Mouse (Mus musculus) neural tube, embryonic 11.5 days (tissue): ENCODE results near the gene Smarca4. TPM values are rescaled to one million over a fixed set of nuclear protein-coding genes. Genes with fewer than 3 reads are reported as not detected.

Experiments
- ATAC-seq: fragments of 200-750 bp; cut with Nextera tagmentation; 2 replicates; pipeline ENCODE4 v1.8.0; 2017; ENCODE audit warnings: moderate number of reproducible peaks, mild to moderate bottlenecking, moderate TSS enrichment, moderate library complexity; ENCODE audit not compliant: insufficient read depth, low FRiP score, low TSS enrichment
- DNase-seq: peaks from one replicate; pipeline ENCODE4 v3.0.0-alpha.2; 2015; ENCODE audit warnings: low spot score
- H3K27ac ChIP-seq: fragments of 300-500 bp; sonication (generic); 2 replicates; pipeline ENCODE4 v1.5.1; 2014; ENCODE audit warnings: low read depth, mild to moderate bottlenecking, low read length
- H3K27me3 ChIP-seq: fragments of 300-500 bp; sonication (generic); 2 replicates; pipeline ENCODE4 v1.6.1; 2014; ENCODE audit warnings: mild to moderate bottlenecking, low read length, mixed read lengths; ENCODE audit not compliant: control insufficient read depth, insufficient read depth
- H3K36me3 ChIP-seq: fragments of 300-500 bp; sonication (generic); 2 replicates; pipeline ENCODE4 v1.6.1; 2014; ENCODE audit warnings: mild to moderate bottlenecking, low read length, moderate library complexity, mixed read lengths; ENCODE audit not compliant: control insufficient read depth, insufficient read depth
- H3K4me1 ChIP-seq: fragments of 300-500 bp; sonication (generic); 2 replicates; pipeline ENCODE4 v1.6.1; 2014; ENCODE audit warnings: low read length, mixed read lengths; ENCODE audit not compliant: control insufficient read depth, insufficient read depth
- H3K4me2 ChIP-seq: fragments of 300-500 bp; sonication (generic); 2 replicates; pipeline ENCODE4 v1.6.1; 2014; ENCODE audit warnings: low read depth, mild to moderate bottlenecking, moderate library complexity
- H3K4me3 ChIP-seq: fragments of 300-500 bp; sonication (generic); 2 replicates; pipeline ENCODE4 v1.5.1; 2014; ENCODE audit warnings: low read depth, low read length
- H3K9ac ChIP-seq: fragments of 300-500 bp; sonication (generic); 2 replicates; pipeline ENCODE4 v1.6.1; 2014; ENCODE audit warnings: mild to moderate bottlenecking, low read length
- H3K9me3 ChIP-seq: fragments of 300-500 bp; sonication (generic); 2 replicates; pipeline ENCODE4 v1.6.1; 2016; ENCODE audit warnings: low read length; ENCODE audit not compliant: control insufficient read depth
- WGBS: fragments of 180-500 bp; shearing (Covaris S2); extraction: QIAGEN DNeasy Blood & Tissue Kit; methylation state at CpG from one replicate; pipeline ENCODE4 v1.1.7; 2014; 5-methylcytosine and 5-hydroxymethylcytosine counted together
- polyA plus RNA-seq: library from polyadenylated mRNA; unstranded; fragments of >200 nt; fragmentation: Nextera tagmentation; extraction: Ambion mirVana; gene quantifications from 2 replicates; pipeline ENCODE4 v1.2.1, GENCODE M21; 2014

Smarca4 gene
- polyA plus RNA-seq, 1 experiment from 2014 or later: 175 TPM

DNA sequence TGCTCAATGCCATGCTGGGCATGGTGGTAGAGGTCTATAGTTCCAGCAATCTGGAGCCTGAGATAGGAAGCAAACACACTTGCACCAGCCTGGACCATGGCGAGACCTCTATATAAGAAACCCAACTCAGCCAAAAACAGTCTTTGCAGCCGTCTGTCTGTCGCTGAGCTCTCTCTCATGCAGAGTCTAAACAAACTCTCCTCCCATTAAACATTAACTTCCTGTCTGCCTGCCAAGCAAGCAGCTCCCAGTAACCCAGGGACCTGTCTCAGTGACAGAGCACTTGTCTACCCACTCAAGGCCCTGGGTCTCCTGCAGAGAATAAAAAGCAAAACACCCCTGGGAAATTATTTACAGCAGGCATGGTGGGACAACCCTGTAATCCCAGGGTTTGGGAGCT, 120.6 kb downstream of the Smarca4 start:
- DNase-seq: no peak
- H3K27ac ChIP-seq: no peak overlapping the region
- no peaks in the 10 kb centered on the region for H3K4me1 ChIP-seq
- no peak for ATAC-seq
- WGBS: 85% methylated on average over 3 of the region's 3 CpGs
- H3K4me2 ChIP-seq: no peak overlapping the region
- H3K27me3 ChIP-seq: no peaks in the 10 kb centered on the region
- no peak overlapping the region for H3K4me3 ChIP-seq
- peaks cover 59% of the 10 kb centered on the region for H3K36me3 ChIP-seq
- H3K9ac ChIP-seq: no peak overlapping the region
- no peaks in the 10 kb centered on the region for H3K9me3 ChIP-seq

DNA sequence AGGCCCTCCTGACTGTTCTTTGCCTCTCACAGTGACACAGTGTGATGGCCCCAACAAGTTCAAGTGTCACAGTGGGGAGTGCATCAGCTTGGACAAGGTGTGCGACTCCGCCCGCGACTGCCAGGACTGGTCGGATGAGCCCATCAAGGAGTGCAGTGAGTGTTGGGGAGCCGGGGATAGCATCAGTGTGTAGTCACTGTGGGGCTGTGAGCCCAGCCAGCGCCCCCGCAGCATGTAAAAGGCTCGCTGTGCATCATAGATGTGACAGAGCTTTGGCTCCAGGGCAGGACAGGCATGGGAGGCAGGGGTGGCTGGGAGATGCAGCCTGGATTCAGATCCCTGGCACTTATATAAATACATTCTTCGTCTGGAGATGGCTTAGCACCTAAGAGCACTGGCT, 121.2 kb downstream of the Smarca4 start:
- Histone ChIP-seq H3K9ac (no peak overlapping the region), H3K27me3 (no peaks in the 10 kb centered on the region), H3K27ac (no peak overlapping the region), H3K4me1 (no peaks in the 10 kb centered on the region), H3K4me2 (no peak overlapping the region), H3K36me3 (peaks cover 60% of the 10 kb centered on the region), H3K4me3 (no peak overlapping the region), H3K9me3 (no peaks in the 10 kb centered on the region)
- no peak for ATAC-seq
- WGBS: 93% methylated on average over 10 of the region's 10 CpGs
- DNase-seq: no peak

DNA sequence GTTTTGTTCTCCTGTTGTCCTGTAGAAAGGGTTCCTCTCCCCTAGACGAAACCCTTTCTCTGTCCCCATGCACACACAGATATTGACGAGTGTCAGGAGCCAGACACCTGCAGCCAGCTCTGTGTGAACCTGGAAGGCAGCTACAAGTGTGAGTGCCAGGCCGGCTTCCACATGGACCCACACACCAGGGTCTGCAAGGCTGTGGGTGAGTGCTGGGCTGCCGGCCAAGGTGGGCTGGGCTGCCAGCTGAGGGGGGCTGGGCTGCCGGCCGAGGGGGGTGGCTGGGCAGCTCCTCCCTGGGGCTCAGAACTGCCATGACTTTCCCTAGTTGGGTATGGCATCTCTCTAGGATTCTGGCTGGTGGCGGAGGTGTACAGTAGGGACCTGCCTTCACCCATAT, 122.8 kb downstream of the Smarca4 start:
- Histone ChIP-seq H3K27ac (no peak overlapping the region), H3K36me3 (peaks cover 53% of the 10 kb centered on the region)
- WGBS: 93% methylated on average over 7 of the region's 7 CpGs

DNA sequence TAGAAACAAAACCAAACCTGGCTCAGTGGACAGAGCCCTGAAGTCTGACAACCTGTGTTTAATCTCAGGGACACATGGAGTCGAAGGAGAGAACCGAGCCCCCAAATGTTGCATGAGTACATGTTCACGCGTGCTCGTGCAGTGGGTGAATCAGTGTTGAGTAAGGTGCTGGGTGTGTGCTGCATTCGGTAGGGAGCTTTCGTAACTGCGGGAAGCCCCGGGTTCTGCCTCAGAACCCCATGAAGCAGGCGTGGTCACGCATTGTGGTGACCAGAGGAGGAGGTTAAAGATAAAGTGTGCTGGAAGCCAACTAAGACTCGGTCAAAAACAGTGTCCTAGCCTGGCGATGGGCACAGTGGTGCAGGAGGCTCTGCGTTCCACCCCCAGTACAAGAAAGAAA, 124.5 kb downstream of the Smarca4 start:
- no peaks in the 10 kb centered on the region for H3K9me3 ChIP-seq
- no peak overlapping the region for H3K4me2 ChIP-seq
- WGBS: 98% methylated on average over 14 of the region's 14 CpGs
- DNase-seq: no peak
- no peaks in the 10 kb centered on the region for H3K27me3 ChIP-seq
- H3K27ac ChIP-seq: no peak overlapping the region
- no peaks in the 10 kb centered on the region for H3K4me1 ChIP-seq
- no peak overlapping the region for H3K9ac ChIP-seq
- H3K4me3 ChIP-seq: no peak overlapping the region
- H3K36me3 ChIP-seq: peaks cover 46% of the 10 kb centered on the region
- ATAC-seq: no peak

More for the DNA sequence above, 122.8 kb downstream of the Smarca4 start:
- H3K9me3 ChIP-seq: no peaks in the 10 kb centered on the region
- H3K9ac ChIP-seq: no peak overlapping the region
- H3K4me3 ChIP-seq: no peak overlapping the region
- H3K4me2 ChIP-seq: no peak overlapping the region
- ATAC-seq (no peak), DNase-seq (no peak)
- H3K27me3 ChIP-seq: no peaks in the 10 kb centered on the region
- no peaks in the 10 kb centered on the region for H3K4me1 ChIP-seq

DNA sequence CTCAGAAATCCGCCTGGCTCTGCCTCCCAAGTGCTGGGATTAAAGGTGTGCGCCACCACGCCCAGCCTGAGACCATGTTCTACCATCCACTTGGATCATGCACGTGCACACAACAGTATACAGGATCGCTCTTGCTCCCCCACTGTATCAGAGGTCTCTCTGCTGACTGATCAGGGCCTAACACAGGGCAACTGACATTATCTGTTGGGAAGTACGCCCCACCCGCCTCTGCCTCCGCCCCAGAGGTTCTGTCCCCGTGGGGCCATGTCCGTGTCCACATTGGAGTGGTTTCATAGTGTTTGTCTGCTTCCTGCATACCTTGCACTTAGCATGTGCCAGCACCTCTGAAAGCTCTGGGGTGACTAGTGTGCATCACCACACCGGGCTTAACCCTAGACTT, 125.5 kb downstream of the Smarca4 start:
- H3K36me3 ChIP-seq: peaks cover 50% of the 10 kb centered on the region
- H3K4me1 ChIP-seq: no peaks in the 10 kb centered on the region
- WGBS: 98% methylated on average over 11 of the region's 11 CpGs
- no peak overlapping the region for H3K4me3 ChIP-seq
- ATAC-seq: no peak
- H3K27me3 ChIP-seq: no peaks in the 10 kb centered on the region
- H3K4me2 ChIP-seq: no peak overlapping the region
- DNase-seq: no peak
- no peaks in the 10 kb centered on the region for H3K9me3 ChIP-seq
- no peak overlapping the region for H3K9ac ChIP-seq
- H3K27ac ChIP-seq: no peak overlapping the region

DNA sequence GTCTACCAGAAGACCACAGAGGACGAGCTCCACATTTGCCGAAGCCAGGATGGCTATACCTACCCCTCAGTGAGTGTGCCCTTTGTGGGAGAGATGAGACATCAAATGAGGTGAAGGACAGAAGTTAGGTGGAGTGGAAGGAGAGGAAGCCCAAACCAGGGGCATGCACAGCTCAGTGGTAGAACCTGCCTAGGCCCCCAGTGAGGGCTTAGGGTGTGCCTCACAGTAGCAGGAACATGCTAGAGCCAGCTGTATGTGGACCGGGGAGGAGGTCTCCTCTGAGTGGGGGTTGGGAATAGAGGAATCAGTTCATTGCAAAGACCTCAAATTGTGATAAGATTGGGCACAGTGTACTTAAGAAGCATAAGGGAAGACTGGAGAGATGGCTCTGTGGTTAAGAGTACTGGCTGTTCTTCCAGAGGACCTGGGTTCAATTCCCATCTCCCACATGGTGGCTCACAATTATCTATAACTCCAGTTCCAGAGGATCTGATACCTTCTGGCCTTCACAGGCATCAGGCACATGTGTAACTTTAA, 131.3 kb downstream of the Smarca4 start:
- Histone ChIP-seq H3K4me1 (no peaks in the 10 kb centered on the region), H3K27ac (no peak overlapping the region), H3K9me3 (no peaks in the 10 kb centered on the region), H3K9ac (no peak overlapping the region), H3K4me2 (no peak overlapping the region), H3K36me3 (peaks cover 33% of the 10 kb centered on the region), H3K4me3 (no peak overlapping the region), H3K27me3 (no peaks in the 10 kb centered on the region)
- 83% methylated on average over 3 of the region's 3 CpGs for WGBS
- ATAC-seq (no peak), DNase-seq (no peak)

DNA sequence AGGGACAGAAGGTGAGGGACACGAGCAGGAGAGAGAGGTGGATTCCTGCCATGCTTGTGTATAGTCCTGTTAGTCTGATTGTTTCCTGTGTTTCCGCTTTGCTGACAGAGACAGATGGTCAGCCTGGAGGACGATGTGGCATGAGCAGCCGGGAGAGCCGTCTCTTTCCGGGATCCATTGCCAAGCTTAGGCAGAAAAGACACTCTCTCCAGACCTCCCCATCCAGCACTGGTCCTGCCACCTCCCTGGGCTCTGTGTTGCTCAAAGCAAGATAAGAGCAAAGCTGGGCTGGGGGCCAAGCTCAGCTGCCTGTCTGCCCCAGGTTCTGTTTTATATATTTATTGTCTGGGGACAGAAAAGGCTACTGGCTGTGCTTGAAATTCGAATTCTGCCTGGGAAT, 132.1 kb downstream of the Smarca4 start:
- H3K36me3 ChIP-seq: peaks cover 30% of the 10 kb centered on the region
- H3K27ac ChIP-seq: no peak overlapping the region

DNA sequence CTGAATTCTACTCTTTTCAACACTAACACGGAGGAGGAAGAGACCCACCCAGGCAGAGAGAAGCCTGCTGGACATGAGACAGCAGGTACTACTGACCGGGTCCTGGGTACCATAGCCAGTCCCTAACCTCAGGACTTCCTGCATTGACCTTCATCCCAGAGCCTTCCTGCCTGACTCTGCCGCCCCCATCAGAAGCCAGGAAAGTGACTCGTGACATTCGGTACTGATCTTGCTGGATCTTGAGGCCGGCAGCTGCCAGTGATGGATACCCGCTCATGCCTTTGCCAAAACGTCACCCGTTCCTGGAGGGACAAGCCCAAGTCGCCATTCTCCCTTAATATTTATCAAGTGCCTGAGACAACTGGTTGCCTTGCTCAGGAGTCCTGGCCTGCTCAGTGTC, 132.5 kb downstream of the Smarca4 start:
- Histone ChIP-seq H3K36me3 (peaks cover 30% of the 10 kb centered on the region), H3K4me1 (no peaks in the 10 kb centered on the region), H3K9me3 (no peaks in the 10 kb centered on the region), H3K4me2 (no peak overlapping the region), H3K4me3 (no peak overlapping the region), H3K9ac (no peak overlapping the region), H3K27me3 (no peaks in the 10 kb centered on the region), H3K27ac (no peak overlapping the region)
- ATAC-seq: no peak
- no peak for DNase-seq
- WGBS: 93% methylated on average over 10 of the region's 10 CpGs

More for the DNA sequence above, 132.1 kb downstream of the Smarca4 start:
- Histone ChIP-seq H3K4me1 (no peaks in the 10 kb centered on the region), H3K9ac (no peak overlapping the region), H3K27me3 (no peaks in the 10 kb centered on the region), H3K9me3 (no peaks in the 10 kb centered on the region), H3K4me3 (no peak overlapping the region), H3K4me2 (no peak overlapping the region)
- DNase-seq: no peak
- no peak for ATAC-seq
- WGBS: 70% methylated on average over 7 of the region's 7 CpGs

DNA sequence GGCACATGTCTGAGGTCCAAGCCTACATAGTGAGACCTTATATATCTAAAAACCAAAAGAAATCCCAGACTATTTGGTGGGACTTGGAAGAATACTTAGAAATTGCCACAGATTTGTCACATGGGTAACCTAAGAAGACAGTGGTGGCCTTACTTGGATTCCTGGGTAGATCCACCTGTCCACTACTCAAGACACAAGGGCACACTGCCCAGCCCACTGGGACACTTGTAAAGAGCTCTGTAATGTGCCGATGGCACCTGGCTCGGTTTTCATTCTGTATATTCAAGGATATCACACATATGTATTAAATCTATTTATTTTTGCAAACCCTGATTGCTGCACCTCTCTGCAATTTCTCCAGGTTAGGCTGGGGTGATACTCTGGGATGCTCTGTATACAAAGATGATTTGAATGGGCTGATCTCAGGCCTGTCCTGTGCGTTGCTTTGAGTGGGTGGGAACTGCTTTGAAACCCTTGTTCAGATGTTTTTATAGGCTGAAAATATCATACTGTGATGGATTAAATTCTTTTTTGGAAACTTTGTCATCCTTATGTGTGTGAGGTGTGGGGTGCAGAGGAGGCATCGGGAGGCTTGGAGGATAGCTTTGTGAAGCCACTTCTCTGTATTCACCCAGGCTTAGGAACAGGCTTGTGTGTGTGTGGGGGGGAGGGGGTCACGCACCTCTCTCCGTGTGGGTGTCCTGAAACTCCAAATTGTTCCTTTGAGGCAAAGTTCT, 133.6 kb downstream of the Smarca4 start:
- Histone ChIP-seq H3K4me1 (no peaks in the 10 kb centered on the region), H3K9me3 (no peaks in the 10 kb centered on the region), H3K27ac (no peak overlapping the region), H3K36me3 (peaks cover 21% of the 10 kb centered on the region), H3K4me2 (no peak overlapping the region), H3K4me3 (no peak overlapping the region), H3K27me3 (no peaks in the 10 kb centered on the region), H3K9ac (no peak overlapping the region)
- WGBS: 93% methylated on average over 6 of the region's 6 CpGs
- ATAC-seq: no peak
- DNase-seq: no peak
